Mouse (Mus musculus): ENCODE results near the gene Cdc27.

GRCm38 (mm10) chr11:104579575-104579974, 29.2 kb upstream of the Cdc27 start:
- no peak for TF ChIP-seq ZC3H11A (IDR thresholded peaks at IDR 0.05; ENCODE audit: borderline replicate concordance, low read depth, low read length)
- TF ChIP-seq CHD2 (IDR thresholded peaks at IDR 0.05; ENCODE audit: low read depth, low read length): no peak
- TF ChIP-seq MAFK (IDR thresholded peaks at IDR 0.05; ENCODE audit: insufficient read depth, low read depth, low read length): no peak

Measured in ES-E14 (cell line).